Mouse (Mus musculus): ENCODE data around the gene Nip7. TPM values are rescaled to one million over a fixed set of nuclear protein-coding genes. Genes with fewer than 3 reads are reported as not detected.

Gene Nip7
- polyA plus RNA-seq, 1 experiment = 37.6 TPM

DNA sequence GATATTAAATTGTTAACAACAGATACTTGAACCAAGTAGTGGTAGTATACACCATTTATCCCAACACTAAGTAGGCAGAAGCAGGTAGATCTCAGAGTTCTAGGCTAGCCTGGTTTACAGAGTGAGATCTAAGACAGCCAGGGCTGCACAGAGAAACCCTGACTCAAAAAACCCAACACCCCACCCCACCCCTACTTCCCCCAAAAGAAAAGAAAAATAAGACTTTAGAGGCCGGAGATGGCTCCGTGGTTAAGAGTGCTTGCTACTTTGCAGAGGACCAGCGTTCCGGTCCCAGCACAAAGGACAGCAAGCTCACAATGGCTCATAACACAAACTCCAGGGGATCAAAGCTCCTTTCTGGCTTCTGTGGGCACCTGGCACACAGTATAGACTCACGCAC, 29.3 kb downstream of the Nip7 start:
- Histone ChIP-seq H3K4me3 (ENCODE audit: extremely low read depth, insufficient read depth, insufficient read length) (no peak overlapping the region), H3K27ac (ENCODE audit: insufficient read depth, low read length) (no peak overlapping the region), H3K27me3 (ENCODE audit: control insufficient read depth, insufficient read depth, low read length) (no peaks in the 10 kb centered on the region), H3K36me3 (ENCODE audit: control insufficient read depth, insufficient read depth, low read length) (peaks cover 11% of the 10 kb centered on the region), H3K4me1 (ENCODE audit: control insufficient read depth, insufficient read depth, insufficient read length) (no peaks in the 10 kb centered on the region)
- TF ChIP-seq POLR2A (IDR thresholded peaks at IDR 0.05; ENCODE audit: low read depth, low read length) = no peak
- TF ChIP-seq CTCF (IDR thresholded peaks at IDR 0.05; ENCODE audit: extremely low read depth, insufficient read depth, insufficient read length, insufficient replicate concordance) = no peak
- DNase-seq (ENCODE audit: low read depth in 1 of 2, low spot score in 2 of 2) = no peak
- WGBS = 97% methylated on average over 5 of the region's 5 CpGs

GRCm38 (mm10) chr8:107088526-107089063, 31.9 kb downstream of the Nip7 start:
- WGBS = 96% methylated on average over 5 of the region's 5 CpGs
- DNase-seq (ENCODE audit: low read depth in 1 of 2, low spot score in 2 of 2) = no peak
- Histone ChIP-seq H3K4me3 (ENCODE audit: extremely low read depth, insufficient read depth, insufficient read length) (no peak overlapping the region), H3K27ac (ENCODE audit: insufficient read depth, low read length) (no peak overlapping the region), H3K27me3 (ENCODE audit: control insufficient read depth, insufficient read depth, low read length) (no peaks in the 10 kb centered on the region), H3K4me1 (ENCODE audit: control insufficient read depth, insufficient read depth, insufficient read length) (no peaks in the 10 kb centered on the region), H3K36me3 (ENCODE audit: control insufficient read depth, insufficient read depth, low read length) (peaks cover 12% of the 10 kb centered on the region)
- TF ChIP-seq POLR2A (IDR thresholded peaks at IDR 0.05; ENCODE audit: low read depth, low read length) (no peak), CTCF (IDR thresholded peaks at IDR 0.05; ENCODE audit: extremely low read depth, insufficient read depth, insufficient read length, insufficient replicate concordance) (no peak)

GRCm38 (mm10) chr8:107090531-107090930, 33.9 kb downstream of the Nip7 start:
- Histone ChIP-seq H3K27me3 (ENCODE audit: control insufficient read depth, insufficient read depth, low read length) (no peaks in the 10 kb centered on the region), H3K27ac (ENCODE audit: insufficient read depth, low read length) (no peak overlapping the region), H3K36me3 (ENCODE audit: control insufficient read depth, insufficient read depth, low read length) (peaks cover 16% of the 10 kb centered on the region), H3K4me3 (ENCODE audit: extremely low read depth, insufficient read depth, insufficient read length) (no peak overlapping the region), H3K4me1 (ENCODE audit: control insufficient read depth, insufficient read depth, insufficient read length) (no peaks in the 10 kb centered on the region; the same call in 1 of the 2 replicates)
- WGBS = 94% methylated on average over 7 of the region's 7 CpGs
- DNase-seq (ENCODE audit: low read depth in 1 of 2, low spot score in 2 of 2) = no peak
- TF ChIP-seq CTCF (IDR thresholded peaks at IDR 0.05; ENCODE audit: extremely low read depth, insufficient read depth, insufficient read length, insufficient replicate concordance) = no peak
- no peak for TF ChIP-seq POLR2A (IDR thresholded peaks at IDR 0.05; ENCODE audit: low read depth, low read length)

DNA sequence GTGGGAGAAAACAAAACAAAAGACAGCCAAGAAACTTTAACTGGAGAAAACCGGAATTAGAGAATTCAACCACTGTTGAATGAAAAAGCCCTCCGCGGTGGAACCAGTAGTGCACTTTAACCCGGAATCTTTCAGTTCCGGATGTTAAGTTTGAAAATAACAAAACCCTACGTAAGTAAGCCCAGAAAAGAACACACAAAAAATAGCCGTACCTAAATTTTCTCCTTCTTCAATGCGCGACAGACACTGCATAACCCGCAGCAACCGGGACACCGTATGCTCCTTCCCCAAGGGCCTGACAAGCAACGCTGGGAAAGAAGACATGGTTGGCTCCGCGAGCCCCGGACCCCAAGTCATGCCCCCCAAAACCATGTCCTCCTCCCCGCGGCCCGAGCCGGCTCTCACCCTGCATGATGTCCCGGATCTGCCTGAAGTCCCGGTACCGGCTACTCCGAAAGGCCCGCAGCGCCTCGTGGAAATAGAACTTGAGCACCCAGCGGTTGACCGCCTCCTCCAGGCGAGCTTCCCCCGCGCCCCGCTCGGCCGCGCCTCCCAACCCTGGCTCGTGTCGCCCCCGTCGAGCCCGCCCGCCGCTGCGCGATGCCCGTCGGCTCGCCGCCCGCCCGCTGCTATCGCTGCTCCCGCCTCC, 39.2 kb downstream of the Nip7 start:
- under 1% methylated on average over 46 of the region's 53 CpGs for WGBS
- DNase-seq (ENCODE audit: low read depth in 1 of 2, low spot score in 2 of 2) = peak in 1 of 2 experiments; percentile 32
- H3K4me1 ChIP-seq (ENCODE audit: control insufficient read depth, insufficient read depth, insufficient read length) = no peaks in the 10 kb centered on the region; the same call in 1 of the 2 replicates
- peaks cover 12% of the 10 kb centered on the region for H3K36me3 ChIP-seq (ENCODE audit: control insufficient read depth, insufficient read depth, low read length)
- peak overlapping the region; percentile 95 for H3K4me3 ChIP-seq (ENCODE audit: extremely low read depth, insufficient read depth, insufficient read length)
- H3K27ac ChIP-seq (ENCODE audit: insufficient read depth, low read length) = peak overlapping the region; percentile 96
- no peaks in the 10 kb centered on the region for H3K27me3 ChIP-seq (ENCODE audit: control insufficient read depth, insufficient read depth, low read length)
- TF ChIP-seq POLR2A (IDR thresholded peaks at IDR 0.05; ENCODE audit: low read depth, low read length) = no peak
- no peak for TF ChIP-seq CTCF (IDR thresholded peaks at IDR 0.05; ENCODE audit: extremely low read depth, insufficient read depth, insufficient read length, insufficient replicate concordance)

DNA sequence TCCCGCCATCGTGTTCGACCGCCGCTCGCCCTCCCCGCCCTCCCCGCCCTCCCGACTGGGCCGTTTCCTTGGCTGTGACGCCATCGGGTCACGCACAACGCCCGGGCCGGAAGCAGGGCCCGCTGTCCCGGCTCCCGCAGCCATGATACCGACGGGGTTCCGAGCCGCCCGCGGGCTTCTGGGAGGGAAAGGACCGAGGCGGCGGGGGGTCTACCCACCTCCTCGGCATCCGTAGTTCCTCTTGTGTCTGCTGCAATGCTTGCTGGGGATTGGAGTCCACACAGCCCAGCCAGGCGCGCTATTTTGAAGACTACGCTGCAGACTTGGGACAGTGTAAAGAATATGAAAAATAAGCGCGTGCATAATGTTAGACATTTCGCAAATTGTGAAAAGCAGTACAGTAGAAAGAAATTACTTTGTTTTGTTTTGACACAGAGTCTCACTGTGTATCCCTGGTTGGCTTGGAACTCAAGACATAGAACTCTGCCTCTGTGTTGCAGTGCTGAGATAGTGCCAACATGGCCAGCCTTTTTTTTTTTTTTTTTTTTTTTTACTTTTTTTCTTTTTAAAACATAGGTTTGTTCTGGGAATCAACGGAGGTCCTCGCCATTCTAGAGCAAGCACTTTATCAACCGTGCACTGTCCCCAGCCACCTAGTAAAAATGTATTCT, 39.8 kb downstream of the Nip7 start, which contains the start of gene Terf2:
Terf2 (minus strand) TSS at position 182 of the 671 bp plus-strand sequence.
- Histone ChIP-seq H3K27ac (ENCODE audit: insufficient read depth, low read length) (peak within 1 kb of the TSS; percentile 96), H3K27me3 (ENCODE audit: control insufficient read depth, insufficient read depth, low read length) (no peaks in the 10 kb centered on the region), H3K4me3 (ENCODE audit: extremely low read depth, insufficient read depth, insufficient read length) (peak within 1 kb of the TSS; percentile 95), H3K36me3 (ENCODE audit: control insufficient read depth, insufficient read depth, low read length) (peaks cover 9% of the 10 kb centered on the region), H3K4me1 (ENCODE audit: control insufficient read depth, insufficient read depth, insufficient read length) (no peaks in the 10 kb centered on the region; the same call in 1 of the 2 replicates)
- peak; percentile 83 to 91 for DNase-seq (ENCODE audit: low read depth in 1 of 2, low spot score in 2 of 2)
- 3% methylated on average over 38 of the region's 39 CpGs for WGBS
- no peak; the same call in 1 of the 2 replicates for TF ChIP-seq POLR2A (IDR thresholded peaks at IDR 0.05; ENCODE audit: low read depth, low read length)
- no peak for TF ChIP-seq CTCF (IDR thresholded peaks at IDR 0.05; ENCODE audit: extremely low read depth, insufficient read depth, insufficient read length, insufficient replicate concordance)

GRCm38 (mm10) chr8:107100635-107101034, 44.0 kb downstream of the Nip7 start:
- no peak overlapping the region for H3K4me3 ChIP-seq (ENCODE audit: extremely low read depth, insufficient read depth, insufficient read length)
- H3K27ac ChIP-seq (ENCODE audit: insufficient read depth, low read length) = no peak overlapping the region
- no peaks in the 10 kb centered on the region for H3K36me3 ChIP-seq (ENCODE audit: control insufficient read depth, insufficient read depth, low read length)
- TF ChIP-seq POLR2A (IDR thresholded peaks at IDR 0.05; ENCODE audit: low read depth, low read length) (no peak), CTCF (IDR thresholded peaks at IDR 0.05; ENCODE audit: extremely low read depth, insufficient read depth, insufficient read length, insufficient replicate concordance) (no peak)
- H3K27me3 ChIP-seq (ENCODE audit: control insufficient read depth, insufficient read depth, low read length) = no peaks in the 10 kb centered on the region
- no peak for DNase-seq (ENCODE audit: low read depth in 1 of 2, low spot score in 2 of 2)
- 90% methylated on average over 2 of the region's 2 CpGs for WGBS
- no peaks in the 10 kb centered on the region for H3K4me1 ChIP-seq (ENCODE audit: control insufficient read depth, insufficient read depth, insufficient read length)
